Mouse (Mus musculus) liver, embryonic 14.5 days (tissue): ENCODE measurements around the gene Gm48551.

Experiments used
- CTCF ChIP-seq: IDR thresholded peaks from 2 replicates; pipeline ENCODE4 v1.5.1; 2016; ENCODE audit warnings: antibody characterized with exemption, low read depth, control low read depth
- EP300 ChIP-seq: IDR thresholded peaks from 2 replicates; pipeline ENCODE4 v1.6.1; 2016; ENCODE audit warnings: antibody characterized with exemption, low read depth

- no peak for TF ChIP-seq CTCF
- no peak for TF ChIP-seq EP300
Measured at GRCm38 (mm10) chr10:81363436-81364346, 20.6 kb upstream of the Gm48551 start.
